Mouse (Mus musculus) limb, embryonic 10.5 days (tissue): ENCODE results near the gene 4922502D21Rik. TPM values are rescaled to one million over a fixed set of nuclear protein-coding genes. Genes with fewer than 3 reads are reported as not detected.
"Not testable (repeated sequence)": the region's sequence is repeated elsewhere in the genome, so short reads cannot be mapped to it uniquely, and the experiment has no call there.

ENCODE experiments used
- DNase-seq: peaks from one replicate; pipeline ENCODE4 v3.0.0-alpha.2; 2017; ENCODE audit warnings: low spot score
- H3K27ac ChIP-seq: fragments of 300-500 bp; sonication (generic); 2 replicates; pipeline ENCODE4 v1.5.1; 2016; ENCODE audit warnings: mild to moderate bottlenecking
- H3K27me3 ChIP-seq: fragments of 300-500 bp; sonication (generic); 2 replicates; pipeline ENCODE4 v1.6.1; 2016; ENCODE audit warnings: low read depth, mild to moderate bottlenecking; ENCODE audit not compliant: poor library complexity, severe bottlenecking
- H3K36me3 ChIP-seq: fragments of 300-500 bp; sonication (generic); 2 replicates; pipeline ENCODE4 v1.6.1; 2016; ENCODE audit warnings: mild to moderate bottlenecking, moderate library complexity
- H3K4me1 ChIP-seq: fragments of 300-500 bp; sonication (generic); 2 replicates; pipeline ENCODE4 v1.6.1; 2016
- H3K4me3 ChIP-seq: fragments of 300-500 bp; sonication (generic); 2 replicates; pipeline ENCODE4 v1.5.1; 2016; ENCODE audit warnings: mild to moderate bottlenecking, moderate library complexity
- H3K9me3 ChIP-seq: fragments of 300-500 bp; sonication (generic); replicated peaks from 2 replicates; pipeline ENCODE4 v1.6.1; 2016; ENCODE audit warnings: mild to moderate bottlenecking
- WGBS: fragments of 180-500 bp; shearing (Covaris S2); methylation state at CpG from one replicate; pipeline ENCODE4 v1.1.7; 2016; 5-methylcytosine and 5-hydroxymethylcytosine counted together
- polyA plus RNA-seq: library from polyadenylated mRNA; unstranded; fragments of >200 nt; fragmentation: Nextera tagmentation; extraction: Ambion mirVana; gene quantifications from 2 replicates; pipeline ENCODE4 v1.2.1, GENCODE M21; 2016

4922502D21Rik gene
- not detected in 2 replicates for polyA plus RNA-seq

DNA sequence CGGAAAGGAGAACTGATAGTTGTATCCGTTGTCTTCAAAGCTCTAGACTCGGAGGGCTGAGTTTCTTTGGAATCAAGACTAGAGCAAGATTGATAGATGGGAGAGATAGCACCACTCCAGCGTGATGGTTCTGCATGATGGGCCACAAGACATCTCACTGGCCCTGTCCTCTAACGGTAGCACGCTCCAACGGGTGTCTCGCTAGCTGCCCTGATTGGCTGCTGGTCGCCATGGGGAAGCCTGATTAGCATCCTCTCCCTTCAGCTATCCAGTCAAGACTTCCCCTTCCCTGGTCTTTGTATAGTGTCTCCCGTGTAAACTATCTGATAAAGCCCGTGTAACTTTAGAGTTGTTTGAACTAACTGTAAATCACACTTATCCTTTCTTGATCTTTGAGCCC is at the start of gene 4922502D21Rik:
Gene 4922502D21Rik, minus strand, starts transcription at position 187 of the 400 bp plus-strand sequence.
- Histone ChIP-seq H3K9me3 (no peaks in the 10 kb centered on the region), H3K4me1 (no peaks in the 10 kb centered on the region), H3K4me3 (no peak within 1 kb of the TSS), H3K27ac (no peak within 1 kb of the TSS), H3K27me3 (no peaks in the 10 kb centered on the region), H3K36me3 (no peaks in the 10 kb centered on the region)
- DNase-seq = no peak
- WGBS = 65% methylated on average over 11 of the region's 11 CpGs

- Histone ChIP-seq H3K4me3 (no peak overlapping the region), H3K9me3 (no peaks in the 10 kb centered on the region), H3K4me1 (no peaks in the 10 kb centered on the region), H3K27ac (no peak overlapping the region), H3K36me3 (no peaks in the 10 kb centered on the region), H3K27me3 (no peaks in the 10 kb centered on the region)
- 74% methylated on average over 4 of the region's 4 CpGs for WGBS
- DNase-seq = no peak
These were observed 48.9 kb upstream of the 4922502D21Rik start for GRCm38 (mm10) chr6:129380454-129380853.

- Histone ChIP-seq H3K27me3 (no peaks in the 10 kb centered on the region), H3K36me3 (no peaks in the 10 kb centered on the region), H3K4me3 (no peak overlapping the region), H3K27ac (no peak overlapping the region), H3K9me3 (no peaks in the 10 kb centered on the region), H3K4me1 (0 out of 2 replicates have a peak, but pooled peaks cover 3% of the 10 kb centered on the region)
- WGBS = 84% methylated on average over 2 of the region's 2 CpGs
- DNase-seq = no peak
These were observed 43.4 kb upstream of the 4922502D21Rik start for GRCm38 (mm10) chr6:129374937-129375471.

DNA sequence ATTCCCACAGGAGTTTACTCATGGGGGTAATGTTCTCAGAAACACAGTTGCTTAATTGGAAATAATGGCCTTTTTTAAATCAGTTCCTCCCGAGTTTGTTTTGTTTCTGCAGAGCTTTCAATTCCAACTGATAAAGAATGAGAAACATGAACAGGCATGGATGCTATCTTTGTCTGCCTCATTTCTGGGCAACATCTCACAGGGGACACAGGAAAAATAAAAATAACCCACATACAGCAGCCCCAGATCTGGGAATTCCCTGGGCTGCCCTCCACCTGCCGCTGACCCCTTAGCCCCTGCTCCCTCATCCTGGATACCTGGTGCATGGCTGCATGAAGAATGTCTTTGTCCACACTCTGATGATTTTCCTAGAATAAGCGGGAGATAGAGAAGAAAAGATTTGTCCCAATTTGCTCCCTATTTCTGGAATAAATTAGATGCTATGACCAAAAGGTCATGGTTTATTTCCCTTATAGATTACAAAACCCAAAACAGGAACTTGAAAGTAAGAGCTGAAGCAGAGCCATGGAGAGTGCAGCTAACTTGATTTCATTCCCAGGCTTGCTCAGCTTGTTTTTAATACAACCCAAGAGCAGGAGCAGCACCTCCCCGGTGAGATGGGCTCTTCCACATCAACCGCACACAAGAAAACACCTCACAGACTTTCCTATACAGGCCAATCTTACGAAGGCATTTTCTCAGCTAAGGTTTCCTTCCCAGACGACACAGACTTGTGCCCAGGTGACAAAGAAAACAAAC is 38.0 kb upstream of the 4922502D21Rik start:
- WGBS = 73% methylated on average over 7 of the region's 7 CpGs
- Histone ChIP-seq H3K27me3 (no peaks in the 10 kb centered on the region), H3K27ac (no peak overlapping the region), H3K4me3 (no peak overlapping the region), H3K36me3 (no peaks in the 10 kb centered on the region), H3K9me3 (no peaks in the 10 kb centered on the region), H3K4me1 (0 out of 2 replicates have a peak, but pooled peaks cover 3% of the 10 kb centered on the region)
- no peak for DNase-seq

DNA sequence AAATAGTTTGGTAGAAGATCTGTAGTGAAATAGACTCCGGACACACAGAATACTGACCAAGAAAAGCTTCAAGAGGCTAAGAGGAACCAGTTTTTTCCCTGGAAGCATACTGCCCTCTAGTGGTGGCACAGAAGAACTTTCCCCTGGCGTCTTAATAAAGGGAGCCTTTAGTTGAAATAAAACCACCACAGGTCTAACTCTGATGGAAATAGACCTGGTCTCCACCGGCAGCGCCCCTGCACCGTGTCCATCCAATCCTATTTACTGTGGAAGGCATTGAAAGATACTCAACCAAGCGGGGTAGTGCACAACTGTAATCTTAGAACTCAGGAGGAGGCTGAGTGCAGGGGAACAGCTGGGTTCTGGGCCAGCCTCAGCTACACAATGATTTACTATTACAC is 34.4 kb upstream of the 4922502D21Rik start:
- Histone ChIP-seq H3K4me3 (no peak overlapping the region), H3K9me3 (no peaks in the 10 kb centered on the region), H3K27ac (no peak overlapping the region), H3K4me1 (no peaks in the 10 kb centered on the region), H3K27me3 (no peaks in the 10 kb centered on the region), H3K36me3 (no peaks in the 10 kb centered on the region)
- DNase-seq = peak; percentile 35
- WGBS = 28% methylated on average over 6 of the region's 6 CpGs

DNA sequence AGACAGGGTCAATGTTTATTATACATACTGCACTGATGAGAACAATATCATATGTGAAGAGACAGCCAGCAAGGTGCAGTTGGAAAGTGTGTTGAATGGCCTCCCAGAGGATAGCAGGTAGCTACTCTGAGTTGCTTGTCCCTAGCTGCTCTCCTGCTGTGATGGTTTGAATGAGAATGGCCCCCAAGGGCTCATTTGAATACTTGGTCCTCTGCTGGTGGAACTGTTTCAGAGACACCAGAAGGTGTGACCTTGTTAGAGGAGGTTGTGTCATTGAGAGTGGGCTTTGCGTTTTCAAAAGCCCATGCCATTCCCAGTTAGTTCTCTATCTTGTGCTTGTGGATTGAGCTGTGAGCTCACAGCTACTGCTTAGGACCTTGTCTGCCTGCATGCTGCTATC is 32.3 kb upstream of the 4922502D21Rik start:
- H3K4me1 ChIP-seq = no peaks in the 10 kb centered on the region
- 25% methylated on average over 1 of the region's 1 CpGs for WGBS
- DNase-seq = no peak

GRCm38 (mm10) chr6:129359515-129359914 is 27.9 kb upstream of the 4922502D21Rik start:
- H3K9me3 ChIP-seq = no peaks in the 10 kb centered on the region
- no peak for DNase-seq
- H3K27ac ChIP-seq = no peak overlapping the region
- H3K27me3 ChIP-seq = no peaks in the 10 kb centered on the region
- H3K36me3 ChIP-seq = no peaks in the 10 kb centered on the region
- H3K4me3 ChIP-seq = no peak overlapping the region
- H3K4me1 ChIP-seq = no peaks in the 10 kb centered on the region
- 100% methylated on average over 2 of the region's 2 CpGs for WGBS

More for the DNA sequence above, 32.3 kb upstream of the 4922502D21Rik start:
- Histone ChIP-seq H3K9me3 (no peaks in the 10 kb centered on the region), H3K36me3 (no peaks in the 10 kb centered on the region), H3K27me3 (no peaks in the 10 kb centered on the region), H3K27ac (no peak overlapping the region), H3K4me3 (no peak overlapping the region)

GRCm38 (mm10) chr6:129356430-129356829 is 24.8 kb upstream of the 4922502D21Rik start:
- H3K27me3 ChIP-seq = no peaks in the 10 kb centered on the region
- H3K36me3 ChIP-seq = no peaks in the 10 kb centered on the region
- no peaks in the 10 kb centered on the region for H3K4me1 ChIP-seq
- no peaks in the 10 kb centered on the region for H3K9me3 ChIP-seq
- no peak overlapping the region for H3K27ac ChIP-seq
- no peak for DNase-seq
- H3K4me3 ChIP-seq = no peak overlapping the region

- WGBS = 93% methylated on average over 2 of the region's 2 CpGs
- Histone ChIP-seq H3K4me3 (no peak overlapping the region), H3K36me3 (no peaks in the 10 kb centered on the region), H3K4me1 (no peaks in the 10 kb centered on the region), H3K27me3 (no peaks in the 10 kb centered on the region), H3K27ac (no peak overlapping the region), H3K9me3 (no peaks in the 10 kb centered on the region)
- no peak for DNase-seq
These were observed 24.2 kb upstream of the 4922502D21Rik start for GRCm38 (mm10) chr6:129355774-129356173.

- 86% methylated on average over 3 of the region's 3 CpGs for WGBS
- H3K27me3 ChIP-seq = no peaks in the 10 kb centered on the region
- no peak overlapping the region for H3K4me3 ChIP-seq
- no peak for DNase-seq
- no peak overlapping the region for H3K27ac ChIP-seq
- no peaks in the 10 kb centered on the region for H3K4me1 ChIP-seq
- H3K36me3 ChIP-seq = no peaks in the 10 kb centered on the region
- H3K9me3 ChIP-seq = no peaks in the 10 kb centered on the region
These were observed 19.5 kb upstream of the 4922502D21Rik start for GRCm38 (mm10) chr6:129351091-129351490.

DNA sequence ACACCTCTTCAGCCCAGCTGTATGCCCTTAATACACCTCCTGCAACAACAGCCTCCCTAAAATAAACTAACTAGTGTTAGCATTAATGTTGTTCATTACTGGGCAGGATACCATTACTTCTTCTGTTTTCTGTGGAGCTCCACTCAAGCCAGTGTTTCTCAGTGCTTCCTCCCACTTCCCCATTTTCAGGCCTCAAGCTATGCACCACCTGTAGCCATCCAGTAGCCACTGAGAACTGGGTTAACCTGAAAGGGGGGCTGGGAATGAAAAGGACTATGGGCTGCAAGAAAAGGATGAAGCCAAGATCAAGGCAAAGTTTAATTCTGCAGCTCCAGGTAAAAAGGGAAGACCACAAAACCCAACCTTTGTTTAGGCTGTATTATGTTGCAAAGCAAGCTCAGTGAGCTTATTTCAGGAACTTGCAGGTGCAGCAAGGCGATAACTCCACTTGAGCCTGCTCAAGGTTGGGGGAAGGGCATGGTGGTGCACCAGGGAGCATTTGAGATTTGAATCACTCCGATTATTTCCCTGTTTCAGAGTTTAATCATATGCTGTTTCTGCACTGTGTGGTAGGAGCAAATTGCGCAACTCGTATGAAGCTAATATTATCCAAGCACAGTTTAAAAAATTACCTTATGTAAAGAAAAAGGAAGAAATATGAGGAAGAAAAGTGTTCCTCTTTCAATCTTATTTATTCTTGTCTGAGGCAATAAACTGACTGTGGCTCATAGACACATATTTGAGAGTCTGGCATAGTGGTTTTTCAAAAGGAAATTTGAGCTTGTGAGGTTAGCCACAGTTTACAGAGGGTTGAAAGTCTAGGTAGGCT is 18.1 kb upstream of the 4922502D21Rik start:
- H3K4me3 ChIP-seq = no peak overlapping the region
- DNase-seq = no peak
- 65% methylated on average over 4 of the region's 4 CpGs for WGBS
- H3K36me3 ChIP-seq = no peaks in the 10 kb centered on the region
- H3K4me1 ChIP-seq = no peaks in the 10 kb centered on the region
- no peaks in the 10 kb centered on the region for H3K27me3 ChIP-seq
- H3K27ac ChIP-seq = no peak overlapping the region
- H3K9me3 ChIP-seq = no peaks in the 10 kb centered on the region

- no peaks in the 10 kb centered on the region for H3K4me1 ChIP-seq
- no peaks in the 10 kb centered on the region for H3K36me3 ChIP-seq
- DNase-seq = no peak
- 86% methylated on average over 3 of the region's 3 CpGs for WGBS
- H3K9me3 ChIP-seq = no peaks in the 10 kb centered on the region
- no peak overlapping the region for H3K27ac ChIP-seq
- no peak overlapping the region for H3K4me3 ChIP-seq
- H3K27me3 ChIP-seq = no peaks in the 10 kb centered on the region
These were observed 12.8 kb upstream of the 4922502D21Rik start for GRCm38 (mm10) chr6:129344408-129344807.

DNA sequence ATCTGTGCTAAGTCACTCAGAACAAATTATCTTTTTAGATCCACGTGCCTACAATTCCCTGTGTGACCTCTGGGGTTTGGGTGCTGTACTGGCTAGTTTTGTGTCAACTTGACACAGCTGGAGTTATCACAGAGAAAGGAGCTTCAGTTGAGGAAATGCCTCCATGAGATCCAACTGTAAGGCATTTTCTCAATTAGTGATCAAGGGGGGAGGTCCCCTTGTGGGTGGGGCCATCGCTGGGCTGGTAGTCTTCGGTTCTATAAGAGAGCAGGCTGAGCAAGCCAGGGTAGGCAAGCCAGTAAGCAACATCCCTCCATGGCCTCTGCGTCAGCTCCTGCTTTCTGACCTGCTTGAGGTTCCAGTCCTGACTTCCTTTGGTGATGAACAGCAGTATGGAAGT is 10.8 kb upstream of the 4922502D21Rik start, which contains the start of gene Clec12a:
Gene Clec12a, plus strand, starts transcription at position 301 of the 400 bp plus-strand sequence.
- not testable (repeated sequence) for H3K27ac ChIP-seq, H3K4me3 ChIP-seq, H3K9me3 ChIP-seq, DNase-seq, H3K36me3 ChIP-seq, H3K4me1 ChIP-seq, H3K27me3 ChIP-seq
- 86% methylated on average over 4 of the region's 4 CpGs for WGBS
